Mouse (Mus musculus): Measurements from ENCODE around the gene Hoxc11. TPM values are rescaled to one million over a fixed set of nuclear protein-coding genes. Genes with fewer than 3 reads are reported as not detected.

The Hoxc11 gene
- total RNA-seq, 2 experiments from 2014 or later: not detected

DNA sequence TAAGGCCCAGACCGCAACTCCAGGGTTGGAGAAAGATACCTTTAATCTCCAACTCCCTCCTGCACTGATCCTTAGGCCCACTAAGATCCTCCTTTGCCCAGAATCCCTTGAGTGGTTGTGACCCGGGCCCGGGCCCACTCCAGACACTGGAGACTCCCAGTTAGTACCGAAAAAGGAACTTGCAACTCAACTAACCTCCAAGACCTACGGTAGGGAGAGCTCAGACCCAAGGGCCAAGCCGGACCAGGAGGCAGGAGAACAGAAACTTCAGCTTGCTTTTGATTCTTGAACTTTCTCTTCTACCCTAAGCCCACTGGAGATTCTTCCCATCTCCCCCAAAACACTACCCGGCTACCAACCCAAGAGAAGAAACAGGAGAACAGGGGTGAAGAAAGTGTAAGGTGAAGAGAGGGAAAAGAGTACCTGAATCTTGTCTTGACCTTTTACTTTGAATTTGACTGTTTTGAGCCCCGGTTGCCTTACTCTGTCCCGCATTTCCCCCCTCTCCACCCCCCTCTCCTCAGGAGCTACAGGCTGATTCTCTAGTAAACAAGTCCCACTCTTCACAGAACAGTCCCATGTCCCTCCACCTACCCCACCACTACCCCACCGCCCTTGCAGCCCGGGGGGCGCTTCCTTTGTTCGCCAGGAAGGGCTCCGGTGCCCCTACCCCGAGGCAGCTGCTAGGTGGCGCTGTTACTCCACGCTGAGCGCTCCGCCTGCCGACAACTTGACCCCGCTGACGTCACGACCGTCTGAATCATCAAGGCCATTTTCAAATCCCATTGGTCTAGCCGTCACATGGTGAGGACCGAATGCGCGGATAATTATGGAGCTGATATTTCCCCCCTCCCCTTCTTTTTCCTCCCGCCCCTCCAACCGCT lies 11.9 kb downstream of the Hoxc11 start:
- peak; percentile 89 to 91 for DNase-seq

DNA sequence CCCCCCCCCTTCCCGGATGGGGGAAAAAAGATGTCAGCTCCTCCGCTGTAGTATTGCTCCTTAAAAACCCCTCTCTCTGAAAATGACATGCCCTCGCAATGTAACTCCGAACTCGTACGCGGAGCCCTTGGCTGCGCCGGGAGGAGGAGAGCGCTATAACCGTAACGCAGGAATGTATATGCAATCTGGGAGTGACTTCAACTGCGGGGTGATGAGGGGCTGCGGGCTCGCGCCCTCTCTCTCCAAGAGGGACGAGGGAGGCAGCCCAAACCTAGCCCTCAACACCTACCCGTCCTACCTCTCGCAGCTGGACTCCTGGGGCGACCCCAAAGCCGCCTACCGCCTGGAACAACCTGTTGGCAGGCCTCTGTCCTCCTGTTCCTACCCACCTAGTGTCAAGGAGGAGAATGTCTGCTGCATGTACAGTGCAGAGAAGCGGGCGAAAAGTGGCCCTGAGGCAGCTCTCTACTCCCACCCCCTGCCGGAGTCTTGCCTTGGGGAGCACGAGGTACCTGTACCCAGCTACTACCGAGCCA lies 12.6 kb downstream of the Hoxc11 start, which contains the start of gene Hoxc10:
Hoxc10 (plus strand) TSS at position 21 of the 536 bp plus-strand sequence.
- DNase-seq: no peak

DNA sequence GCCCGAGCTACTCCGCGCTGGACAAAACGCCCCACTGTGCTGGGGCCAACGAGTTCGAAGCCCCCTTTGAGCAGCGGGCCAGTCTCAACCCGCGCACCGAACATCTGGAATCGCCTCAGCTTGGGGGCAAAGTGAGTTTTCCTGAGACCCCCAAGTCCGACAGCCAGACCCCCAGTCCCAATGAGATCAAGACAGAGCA lies 13.0 kb downstream of the Hoxc11 start, which contains the start of gene Hoxc5:
Hoxc5 (plus strand) TSS at position 132 of the 199 bp plus-strand sequence.
- no peak for DNase-seq

- no peak for DNase-seq
Measured at GRCm38 (mm10) chr15:102967511-102968397, 13.5 kb downstream of the Hoxc11 start.

DNA sequence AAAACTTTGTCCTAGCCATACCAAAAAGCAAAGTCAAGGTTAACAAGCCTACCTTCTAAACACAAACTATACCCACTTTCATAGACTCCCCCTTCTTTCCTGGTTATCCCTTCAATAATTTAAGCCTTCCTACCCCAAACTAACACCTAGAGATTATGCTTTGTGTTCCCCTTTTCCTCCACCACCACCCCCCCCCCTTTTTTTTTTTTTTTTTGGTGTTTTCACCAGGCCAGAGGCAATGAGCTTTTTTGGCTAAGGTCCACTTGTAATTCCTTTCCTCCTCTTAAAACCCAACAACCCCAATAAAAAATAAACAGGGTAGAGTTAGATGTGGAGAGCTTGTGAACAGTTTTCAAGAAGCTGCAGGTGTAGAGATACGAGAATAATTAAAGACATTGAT lies 15.1 kb downstream of the Hoxc11 start:
- no peak for DNase-seq

- DNase-seq: no peak
Measured at GRCm38 (mm10) chr15:102970740-102971139, 16.5 kb downstream of the Hoxc11 start.

DNA sequence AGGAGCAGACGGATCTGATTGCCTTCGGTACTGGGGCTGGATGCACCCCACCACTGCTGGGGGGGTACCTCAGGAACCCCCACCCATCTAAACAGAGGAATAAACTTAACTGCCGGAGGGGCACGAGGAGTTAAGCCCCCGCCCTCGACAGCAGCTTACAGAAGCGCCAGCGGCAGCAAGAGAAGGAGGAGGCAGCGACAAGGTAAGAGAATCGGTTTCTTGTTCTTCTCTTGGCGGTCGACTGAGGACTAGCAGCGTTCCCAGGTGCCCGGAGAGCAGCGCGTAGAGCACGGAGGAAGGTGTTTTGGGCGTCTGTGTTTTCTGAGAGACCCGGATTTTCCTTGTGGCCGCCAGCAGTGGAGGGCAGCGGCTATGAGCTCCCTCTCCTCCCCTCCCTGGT lies 18.0 kb downstream of the Hoxc11 start:
- no peak for DNase-seq

DNA sequence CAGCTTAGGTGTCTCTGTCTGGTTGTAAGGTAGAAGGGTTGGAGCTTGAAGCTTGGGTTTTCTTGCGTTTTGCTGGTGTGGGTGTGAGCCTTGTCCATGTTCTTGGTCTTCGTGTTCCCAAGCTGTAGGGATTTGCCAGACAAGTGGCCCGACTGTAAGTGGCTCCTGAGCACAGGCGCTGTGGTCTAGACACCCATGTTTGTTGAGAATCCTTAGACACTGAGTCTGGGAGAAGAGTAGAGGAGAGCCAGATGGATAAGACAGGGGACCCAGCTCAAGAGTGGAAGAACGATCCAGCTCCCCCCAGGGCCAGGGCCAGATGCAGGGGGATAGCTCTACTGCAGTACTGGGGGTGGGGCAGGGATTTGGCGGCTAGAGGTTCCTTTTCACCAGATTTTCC lies 18.5 kb downstream of the Hoxc11 start:
- no peak for DNase-seq

GRCm38 (mm10) chr15:102975034-102975433 lies 20.8 kb downstream of the Hoxc11 start:
- DNase-seq: no peak

- no peak for DNase-seq
Measured at GRCm38 (mm10) chr15:102975688-102976111, 21.5 kb downstream of the Hoxc11 start.

- no peak for DNase-seq
Measured at GRCm38 (mm10) chr15:102976171-102976570, 21.9 kb downstream of the Hoxc11 start, which contains the start of gene Hoxc9. Gene Hoxc9 (plus strand): TSS chr15:102976439.

DNA sequence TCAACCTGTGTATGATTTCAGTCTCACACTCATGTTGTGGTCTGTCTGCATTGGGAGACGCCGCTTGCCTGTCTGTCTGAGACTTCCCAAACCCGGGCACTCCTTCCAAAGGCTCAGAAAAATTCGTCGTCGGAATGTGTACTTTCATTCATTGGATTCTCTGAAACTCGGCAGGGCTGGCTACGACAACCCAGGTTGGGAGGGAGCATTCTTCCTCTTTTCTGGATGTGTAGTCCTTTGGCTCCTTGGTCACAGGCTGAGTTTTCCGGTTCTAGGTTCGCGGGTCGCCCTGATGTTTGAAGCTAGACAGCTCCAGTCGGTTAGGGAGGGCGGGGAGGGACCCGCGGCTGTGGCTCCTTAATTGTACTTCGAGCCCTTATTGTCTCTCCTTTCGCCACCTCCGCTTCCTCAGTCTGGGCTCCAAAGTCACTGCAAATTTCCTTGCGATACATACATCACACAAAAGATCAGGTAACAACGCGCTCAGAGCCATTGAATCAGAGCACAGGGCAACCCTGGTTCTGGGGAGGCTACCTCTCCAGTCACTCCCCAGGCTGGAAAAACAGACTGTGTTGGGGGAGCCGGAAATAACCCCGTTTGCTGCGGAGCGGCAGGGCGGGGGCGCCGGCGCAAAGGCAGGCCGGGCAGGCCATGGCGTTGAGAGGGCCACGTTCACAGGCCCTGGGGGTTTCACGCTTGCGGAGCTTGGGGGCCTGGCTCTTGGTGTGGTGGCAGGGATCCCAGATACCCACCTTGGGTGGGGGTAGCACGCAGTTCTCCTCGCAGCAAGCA lies 22.6 kb downstream of the Hoxc11 start:
- no peak for DNase-seq

GRCm38 (mm10) chr15:102977423-102977974 lies 23.3 kb downstream of the Hoxc11 start:
- DNase-seq: no peak

- no peak for DNase-seq
Measured at GRCm38 (mm10) chr15:102978615-102979515, 24.6 kb downstream of the Hoxc11 start.

DNA sequence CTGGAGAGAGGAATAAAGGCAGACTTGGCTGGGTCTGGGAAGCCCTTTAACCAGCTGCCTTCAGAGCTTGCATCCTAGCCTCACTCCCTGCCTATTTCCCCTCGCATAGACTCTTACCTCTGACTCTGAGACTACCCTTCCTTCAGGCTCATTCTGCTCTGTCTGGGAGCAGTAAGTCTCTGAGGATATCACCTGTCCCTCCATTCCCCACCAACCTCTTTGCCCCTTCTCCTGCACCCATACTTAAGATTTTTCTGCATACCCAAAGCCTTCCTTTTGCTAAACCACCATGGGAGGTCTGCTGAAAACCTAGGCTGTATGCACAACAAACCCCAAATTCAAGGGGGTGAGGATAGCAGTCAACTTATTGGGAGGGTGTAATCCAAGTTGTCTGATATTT lies 25.7 kb downstream of the Hoxc11 start:
- no peak for DNase-seq

DNA sequence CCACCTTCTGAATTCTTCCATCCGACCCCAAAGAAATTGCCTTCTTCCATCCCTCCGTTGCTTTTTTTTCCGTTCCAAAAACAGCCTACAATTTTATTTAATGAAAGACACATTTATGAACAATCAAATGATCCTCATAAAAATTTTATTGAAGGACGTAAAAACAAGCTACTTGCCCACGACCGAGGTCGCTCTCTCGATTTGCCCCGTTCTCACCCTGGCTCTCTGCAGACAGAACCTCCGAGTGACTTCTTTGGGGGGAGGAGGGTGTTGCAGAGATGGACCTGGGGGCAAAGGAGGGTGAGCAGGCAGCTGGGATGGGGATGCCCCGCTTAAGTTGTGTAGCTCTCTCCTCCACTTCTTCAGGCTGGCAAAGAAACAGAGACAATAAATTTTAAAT lies 26.1 kb downstream of the Hoxc11 start:
- DNase-seq: no peak

- DNase-seq: no peak
Measured at GRCm38 (mm10) chr15:102980912-102981311, 26.7 kb downstream of the Hoxc11 start.

DNA sequence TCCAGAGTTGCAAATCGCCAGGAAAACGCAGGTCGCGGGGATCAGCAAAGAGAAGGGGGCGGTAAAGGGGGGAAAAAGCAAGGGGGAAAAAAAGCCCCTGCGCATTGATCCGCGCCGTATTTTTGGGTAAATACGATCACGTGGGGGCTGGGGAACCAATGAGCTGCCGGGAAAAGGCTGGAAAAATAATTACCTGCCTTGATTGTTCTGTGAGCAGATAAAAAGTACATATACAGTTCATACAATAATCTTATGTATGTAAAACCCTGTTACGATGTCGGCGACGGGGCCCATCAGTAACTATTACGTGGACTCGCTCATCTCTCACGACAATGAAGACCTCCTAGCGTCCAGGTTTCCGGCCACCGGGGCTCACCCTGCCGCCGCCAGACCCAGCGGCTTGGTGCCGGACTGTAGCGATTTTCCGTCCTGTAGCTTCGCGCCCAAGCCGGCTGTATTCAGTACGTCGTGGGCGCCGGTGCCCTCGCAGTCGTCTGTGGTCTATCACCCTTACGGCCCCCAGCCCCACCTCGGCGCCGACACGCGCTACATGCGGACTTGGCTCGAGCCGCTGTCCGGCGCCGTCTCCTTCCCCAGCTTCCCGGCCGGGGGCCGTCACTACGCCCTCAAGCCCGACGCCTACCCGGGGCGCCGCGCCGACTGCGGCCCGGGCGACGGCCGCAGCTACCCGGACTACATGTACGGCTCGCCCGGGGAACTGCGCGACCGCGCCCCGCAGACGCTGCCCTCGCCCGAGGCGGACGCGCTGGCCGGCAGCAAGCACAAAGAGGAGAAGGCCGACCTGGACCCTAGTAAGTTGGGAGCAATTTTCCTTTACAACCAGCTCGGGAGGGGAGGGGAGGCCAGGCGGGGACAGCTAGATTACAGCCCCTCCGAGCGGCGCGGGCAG lies 27.4 kb downstream of the Hoxc11 start:
- DNase-seq: peak; percentile 28 to 54

DNA sequence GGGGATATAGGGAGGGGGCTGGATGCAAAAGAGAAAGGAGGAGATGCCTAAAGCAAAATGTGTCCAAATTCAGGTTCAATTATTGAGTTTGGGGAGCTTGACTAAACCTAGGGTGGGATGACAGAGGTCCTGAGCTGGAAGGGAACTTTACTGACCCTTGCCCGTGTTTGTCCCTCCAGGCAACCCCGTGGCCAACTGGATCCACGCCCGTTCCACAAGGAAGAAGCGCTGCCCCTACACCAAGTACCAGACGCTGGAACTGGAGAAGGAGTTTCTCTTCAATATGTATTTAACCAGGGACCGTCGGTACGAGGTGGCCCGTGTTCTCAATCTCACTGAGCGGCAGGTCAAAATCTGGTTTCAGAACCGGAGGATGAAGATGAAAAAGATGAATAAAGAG lies 29.5 kb downstream of the Hoxc11 start:
- no peak for DNase-seq
